Mouse (Mus musculus): ENCODE measurements around the gene Siglecf. TPM values are rescaled to one million over a fixed set of nuclear protein-coding genes. Genes with fewer than 3 reads are reported as not detected.

Siglecf gene
- not detected in 2 replicates for total RNA-seq (2014; fragmentation: Nextera tagmentation)
- total RNA-seq (2017): 1.4 and 1.5 TPM in 2 replicates
- polyA plus RNA-seq (2012): 0.19 and 0.24 TPM in 2 replicates

- Histone ChIP-seq H3K27me3 (ENCODE audit: insufficient read depth, low read length) (no peaks in the 10 kb centered on the region), H3K9me3 (replicated peaks) (no peaks in the 10 kb centered on the region), H3K4me3 (ENCODE audit: low read depth, low read length) (no peak within 1 kb of the TSS), H3K4me1 (ENCODE audit: insufficient read depth, low read depth, low read length) (no peaks in the 10 kb centered on the region), H3K36me3 (replicated peaks) (no peaks in the 10 kb centered on the region)
- no peak for TF ChIP-seq GATA1 (IDR thresholded peaks at IDR 0.05; ENCODE audit: borderline replicate concordance, low read length)
- DNase-seq (ENCODE audit: low spot score) (no peak), ATAC-seq (ENCODE audit: extremely low read depth, insufficient number of reproducible peaks, low FRiP score, poor library complexity, severe bottlenecking) (no peak)
These were observed at the start of gene Siglecf for GRCm38 (mm10) chr7:43351154-43351553. Gene Siglecf (plus strand): TSS chr7:43351341.

DNA sequence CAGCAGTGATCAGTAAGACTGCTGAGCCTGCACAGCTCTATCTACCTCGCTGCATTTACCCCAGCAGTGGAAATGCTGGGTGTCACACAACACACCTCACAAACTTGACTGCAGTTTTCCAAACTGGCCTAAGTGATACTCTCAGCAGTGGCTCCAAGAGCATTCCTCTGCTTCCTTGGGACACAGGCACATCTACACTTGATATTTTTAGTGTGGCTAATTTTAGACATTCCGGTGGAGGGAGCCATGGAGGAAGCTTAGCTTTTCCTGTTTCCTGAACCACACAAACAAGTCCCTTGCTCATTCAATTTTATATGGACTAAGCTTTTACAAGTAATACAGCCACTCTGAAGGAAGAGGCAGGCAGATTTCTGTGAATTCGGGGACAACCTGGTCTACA, 45.9 kb upstream of the Siglecf start:
- peaks cover 19% of the 10 kb centered on the region for H3K4me1 ChIP-seq (ENCODE audit: insufficient read depth, low read depth, low read length)
- H3K36me3 ChIP-seq (replicated peaks): peaks cover 82% of the 10 kb centered on the region
- H3K27me3 ChIP-seq (ENCODE audit: insufficient read depth, low read length): no peaks in the 10 kb centered on the region
- DNase-seq (ENCODE audit: low spot score) (no peak), ATAC-seq (ENCODE audit: extremely low read depth, insufficient number of reproducible peaks, low FRiP score, poor library complexity, severe bottlenecking) (no peak)
- no peak overlapping the region for H3K4me3 ChIP-seq (ENCODE audit: low read depth, low read length)
- H3K9me3 ChIP-seq (replicated peaks): no peaks in the 10 kb centered on the region
- no peak for TF ChIP-seq GATA2 (IDR thresholded peaks at IDR 0.05; ENCODE audit: borderline replicate concordance, low read depth, low read length)
- TF ChIP-seq CTCF (IDR thresholded peaks at IDR 0.05; ENCODE audit: low read depth, low read length): no peak
- TF ChIP-seq TAL1 (conservative IDR thresholded peaks at IDR 0.05; ENCODE audit: low read depth, low read length): no peak
- TF ChIP-seq POLR2AphosphoS5 (IDR thresholded peaks at IDR 0.05; ENCODE audit: insufficient replicate concordance, low read depth, low read length): no peak
- TF ChIP-seq GATA1 (IDR thresholded peaks at IDR 0.05; ENCODE audit: borderline replicate concordance, low read length): no peak

DNA sequence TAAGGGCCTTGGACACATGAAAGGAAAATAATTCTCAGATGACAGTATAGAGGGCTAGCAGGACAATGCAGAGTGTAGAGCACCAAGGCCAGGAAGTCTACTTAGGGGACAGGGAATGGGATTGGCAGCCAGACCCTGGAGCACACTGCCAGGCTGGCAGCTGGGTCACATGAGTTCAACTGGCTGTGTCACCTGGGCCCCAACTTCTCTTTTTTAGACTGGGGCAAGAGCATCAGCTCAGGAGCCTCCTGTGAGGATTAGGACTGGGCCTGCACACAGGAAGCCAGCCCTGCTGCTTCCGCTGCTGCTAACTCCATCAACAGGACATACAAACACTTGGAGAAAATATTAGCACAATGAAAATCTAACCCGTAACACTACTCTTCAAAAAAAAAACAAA, 42.1 kb upstream of the Siglecf start:
- H3K4me3 ChIP-seq (ENCODE audit: low read depth, low read length): no peak overlapping the region
- no peak for ATAC-seq (ENCODE audit: extremely low read depth, insufficient number of reproducible peaks, low FRiP score, poor library complexity, severe bottlenecking)
- H3K9me3 ChIP-seq (replicated peaks): no peaks in the 10 kb centered on the region
- H3K27me3 ChIP-seq (ENCODE audit: insufficient read depth, low read length): no peaks in the 10 kb centered on the region
- H3K36me3 ChIP-seq (replicated peaks): peaks cover 57% of the 10 kb centered on the region
- DNase-seq (ENCODE audit: low spot score): no peak
- TF ChIP-seq GATA2 (IDR thresholded peaks at IDR 0.05; ENCODE audit: borderline replicate concordance, low read depth, low read length) (no peak), GATA1 (IDR thresholded peaks at IDR 0.05; ENCODE audit: borderline replicate concordance, low read length) (no peak), CTCF (IDR thresholded peaks at IDR 0.05; ENCODE audit: low read depth, low read length) (no peak)
- peaks cover 43% of the 10 kb centered on the region for H3K4me1 ChIP-seq (ENCODE audit: insufficient read depth, low read depth, low read length)

DNA sequence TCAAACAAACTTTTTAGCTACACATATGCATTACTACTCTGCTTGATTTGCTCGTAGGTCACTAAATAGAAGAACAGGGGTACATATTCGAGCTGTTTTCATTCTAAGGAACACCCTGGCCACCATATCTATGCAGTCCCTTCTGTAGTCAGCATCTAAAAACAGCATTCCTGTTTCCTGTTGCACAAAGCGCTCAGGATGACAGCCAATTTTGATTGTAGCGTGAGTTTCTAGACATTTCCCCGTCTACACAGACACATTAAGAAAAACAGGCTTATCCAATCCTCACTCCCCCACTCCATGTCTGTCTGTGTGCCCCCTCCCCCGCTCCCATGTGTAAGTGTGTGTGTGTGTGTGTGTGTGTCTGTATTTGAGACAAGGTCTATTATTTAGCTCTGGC, 39.5 kb upstream of the Siglecf start:
- no peaks in the 10 kb centered on the region for H3K27me3 ChIP-seq (ENCODE audit: insufficient read depth, low read length)
- ATAC-seq (ENCODE audit: extremely low read depth, insufficient number of reproducible peaks, low FRiP score, poor library complexity, severe bottlenecking): no peak
- no peak for DNase-seq (ENCODE audit: low spot score)
- peak overlapping the region; percentile 96; the same call in 1 of the 2 replicates for H3K4me3 ChIP-seq (ENCODE audit: low read depth, low read length)
- peaks cover 41% of the 10 kb centered on the region for H3K36me3 ChIP-seq (replicated peaks)
- H3K4me1 ChIP-seq (ENCODE audit: insufficient read depth, low read depth, low read length): peaks cover 41% of the 10 kb centered on the region
- TF ChIP-seq TAL1 (conservative IDR thresholded peaks at IDR 0.05; ENCODE audit: low read depth, low read length) (no peak), GATA1 (IDR thresholded peaks at IDR 0.05; ENCODE audit: borderline replicate concordance, low read length) (no peak), POLR2AphosphoS5 (IDR thresholded peaks at IDR 0.05; ENCODE audit: insufficient replicate concordance, low read depth, low read length) (no peak), GATA2 (IDR thresholded peaks at IDR 0.05; ENCODE audit: borderline replicate concordance, low read depth, low read length) (no peak), CTCF (IDR thresholded peaks at IDR 0.05; ENCODE audit: low read depth, low read length) (no peak)
- no peaks in the 10 kb centered on the region for H3K9me3 ChIP-seq (replicated peaks)

- no peak for TF ChIP-seq GATA2 (IDR thresholded peaks at IDR 0.05; ENCODE audit: borderline replicate concordance, low read depth, low read length)
- no peak for TF ChIP-seq CTCF (IDR thresholded peaks at IDR 0.05; ENCODE audit: low read depth, low read length)
- ATAC-seq (ENCODE audit: extremely low read depth, insufficient number of reproducible peaks, low FRiP score, poor library complexity, severe bottlenecking) (no peak), DNase-seq (ENCODE audit: low spot score) (peak; percentile 45)
- H3K4me1 ChIP-seq (ENCODE audit: insufficient read depth, low read depth, low read length): peaks cover 38% of the 10 kb centered on the region
- H3K27me3 ChIP-seq (ENCODE audit: insufficient read depth, low read length): no peaks in the 10 kb centered on the region
- H3K9me3 ChIP-seq (replicated peaks): no peaks in the 10 kb centered on the region
- peak overlapping the region; percentile 96 for H3K4me3 ChIP-seq (ENCODE audit: low read depth, low read length)
- peaks cover 34% of the 10 kb centered on the region for H3K36me3 ChIP-seq (replicated peaks)
These were observed 38.6 kb upstream of the Siglecf start for GRCm38 (mm10) chr7:43312386-43313012.

- no peaks in the 10 kb centered on the region for H3K9me3 ChIP-seq (replicated peaks)
- peak within 1 kb of the TSS; percentile 96 for H3K4me3 ChIP-seq (ENCODE audit: low read depth, low read length)
- TF ChIP-seq GATA2 (IDR thresholded peaks at IDR 0.05; ENCODE audit: borderline replicate concordance, low read depth, low read length): no peak
- no peak for TF ChIP-seq TAL1 (conservative IDR thresholded peaks at IDR 0.05; ENCODE audit: low read depth, low read length)
- TF ChIP-seq GATA1 (IDR thresholded peaks at IDR 0.05; ENCODE audit: borderline replicate concordance, low read length): no peak
- TF ChIP-seq CTCF (IDR thresholded peaks at IDR 0.05; ENCODE audit: low read depth, low read length): no peak
- TF ChIP-seq POLR2AphosphoS5 (IDR thresholded peaks at IDR 0.05; ENCODE audit: insufficient replicate concordance, low read depth, low read length): no peak
- H3K36me3 ChIP-seq (replicated peaks): peaks cover 29% of the 10 kb centered on the region
- H3K27me3 ChIP-seq (ENCODE audit: insufficient read depth, low read length): no peaks in the 10 kb centered on the region
- DNase-seq (ENCODE audit: low spot score) (peak; percentile 86), ATAC-seq (ENCODE audit: extremely low read depth, insufficient number of reproducible peaks, low FRiP score, poor library complexity, severe bottlenecking) (peak; percentile 95)
- peaks cover 36% of the 10 kb centered on the region for H3K4me1 ChIP-seq (ENCODE audit: insufficient read depth, low read depth, low read length)
These were observed 38.1 kb upstream of the Siglecf start, which contains the start of gene Zfp715 for GRCm38 (mm10) chr7:43313013-43313428. Gene Zfp715 (minus strand): TSS chr7:43313294.
